Mouse (Mus musculus): ENCODE data around the gene Ndst4.

DNA sequence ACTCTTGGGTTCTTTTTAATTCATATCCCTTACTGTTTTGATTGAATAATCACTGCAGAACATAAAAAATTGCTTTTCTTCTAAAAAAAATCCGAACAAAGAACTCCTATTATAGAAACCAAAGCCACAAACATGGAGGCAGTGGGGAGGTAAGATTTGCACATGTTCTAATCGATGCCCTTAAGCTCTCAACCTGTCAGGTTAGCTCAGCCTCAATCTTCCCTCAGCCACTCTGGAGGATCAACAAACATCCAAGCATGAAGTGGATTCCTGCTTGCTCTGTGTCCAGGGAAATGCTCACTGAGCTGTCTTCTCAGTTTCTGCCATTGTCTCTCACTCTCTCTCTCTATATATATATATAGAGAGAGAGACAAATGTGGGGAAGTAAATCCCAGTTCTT, 283.7 kb downstream of the Ndst4 start:
- no peak for TF ChIP-seq POLR2A (IDR thresholded peaks at IDR 0.05; ENCODE audit: low read depth, low read length)
- TF ChIP-seq CTCF (conservative IDR thresholded peaks at IDR 0.05; ENCODE audit: insufficient read depth, insufficient read length, low read depth, low read length), result no peak
